Mouse (Mus musculus) retina, adult 2 months (tissue): Measurements from ENCODE around the gene Rxrb.
A peak's percentile ranks its signal among the peaks of the same experiment; 100 is the strongest.
"Not testable (repeated sequence)": the region's sequence is repeated elsewhere in the genome, so short reads cannot be mapped to it uniquely, and the experiment has no call there.

Source experiments
- DNase-seq: peaks from one replicate; pipeline ENCODE4 v3.0.0-alpha.2; 2012; ENCODE audit warnings: low read depth, low spot score

The Rxrb gene

GRCm38 (mm10) chr17:34031465-34032173 lies at the start of gene Rxrb, which contains the start of gene Slc39a7:
Rxrb (plus strand) TSS chr17:34031812.
Slc39a7 (minus strand) TSS chr17:34031682.
- peak; percentile 99 for DNase-seq

- DNase-seq = not testable (repeated sequence)
Measured at GRCm38 (mm10) chr17:33982136-33982535, 49.5 kb upstream of the Rxrb start.

GRCm38 (mm10) chr17:33991788-33992664 lies 39.6 kb upstream of the Rxrb start:
- peak; percentile 61 for DNase-seq

GRCm38 (mm10) chr17:33994959-33995358 lies 36.7 kb upstream of the Rxrb start:
- no peak for DNase-seq

- no peak for DNase-seq
Measured at GRCm38 (mm10) chr17:33995651-33996050, 36.0 kb upstream of the Rxrb start.

GRCm38 (mm10) chr17:33997025-33997424 lies 34.6 kb upstream of the Rxrb start:
- not testable (repeated sequence) for DNase-seq

GRCm38 (mm10) chr17:33998697-33999096 lies 32.9 kb upstream of the Rxrb start:
- not testable (repeated sequence) for DNase-seq

- DNase-seq = no peak
Measured at GRCm38 (mm10) chr17:33999341-34000149, 32.1 kb upstream of the Rxrb start.

GRCm38 (mm10) chr17:34000150-34000537 lies 31.5 kb upstream of the Rxrb start, which contains the start of gene H2-K1:
H2-K1 (minus strand) TSS chr17:34000347.
- DNase-seq = no peak

GRCm38 (mm10) chr17:34000796-34001195 lies 30.8 kb upstream of the Rxrb start:
- DNase-seq = not testable (repeated sequence)

- DNase-seq = no peak
Measured at GRCm38 (mm10) chr17:34003426-34003825, 28.2 kb upstream of the Rxrb start.

- no peak for DNase-seq
Measured at GRCm38 (mm10) chr17:34006570-34006969, 25.0 kb upstream of the Rxrb start.

GRCm38 (mm10) chr17:34010156-34010555 lies 21.5 kb upstream of the Rxrb start:
- no peak for DNase-seq

- DNase-seq = no peak
Measured at GRCm38 (mm10) chr17:34013436-34013835, 18.2 kb upstream of the Rxrb start.

- no peak for DNase-seq
Measured at GRCm38 (mm10) chr17:34021539-34022413, 9.8 kb upstream of the Rxrb start.

GRCm38 (mm10) chr17:34022414-34022783 lies 9.2 kb upstream of the Rxrb start:
- no peak for DNase-seq

- DNase-seq = no peak
Measured at GRCm38 (mm10) chr17:34022987-34023386, 8.6 kb upstream of the Rxrb start.

- DNase-seq = no peak
Measured at GRCm38 (mm10) chr17:34023678-34024077, 7.9 kb upstream of the Rxrb start.

GRCm38 (mm10) chr17:34024317-34024821 lies 7.2 kb upstream of the Rxrb start, which contains the start of gene Ring1:
Ring1 (minus strand) TSS chr17:34024680.
- peak; percentile 79 for DNase-seq
